Mouse (Mus musculus) heart, postnatal 0 days (tissue): ENCODE results near the gene Taco1. TPM values are rescaled to one million over a fixed set of nuclear protein-coding genes. Genes with fewer than 3 reads are reported as not detected.
A peak's percentile ranks its signal among the peaks of the same experiment; 100 is the strongest.

Experiments used
- ATAC-seq: fragments of 200-750 bp; cut with Nextera tagmentation; 2 replicates; pipeline ENCODE4 v1.8.0; 2017; ENCODE audit warnings: low read depth, moderate number of reproducible peaks, moderate library complexity; ENCODE audit not compliant: insufficient read depth
- DNase-seq: peaks from one replicate; pipeline ENCODE4 v3.0.0-alpha.2; 2016; ENCODE audit warnings: low spot score
- H3K27ac ChIP-seq: fragments of 300-500 bp; sonication (generic); 2 replicates; pipeline ENCODE4 v1.5.1; 2014; ENCODE audit warnings: low read depth, mild to moderate bottlenecking
- H3K27me3 ChIP-seq: fragments of 300-500 bp; sonication (generic); 2 replicates; pipeline ENCODE4 v1.6.1; 2014; ENCODE audit warnings: low read length, mixed read lengths; ENCODE audit not compliant: control insufficient read depth, insufficient read depth
- H3K36me3 ChIP-seq: fragments of 300-500 bp; sonication (generic); replicated peaks from 2 replicates; pipeline ENCODE4 v1.6.1; 2014; ENCODE audit warnings: low read length, mixed read lengths; ENCODE audit not compliant: control insufficient read depth, insufficient read depth
- H3K4me1 ChIP-seq: fragments of 300-500 bp; sonication (generic); 2 replicates; pipeline ENCODE4 v1.6.1; 2014; ENCODE audit warnings: antibody characterized with exemption; ENCODE audit not compliant: control insufficient read depth, insufficient read depth
- H3K4me2 ChIP-seq: fragments of 300-500 bp; sonication (generic); 2 replicates; pipeline ENCODE4 v1.6.1; 2014; ENCODE audit warnings: low read depth, mild to moderate bottlenecking, low read length, moderate library complexity
- H3K4me3 ChIP-seq: fragments of 300-500 bp; sonication (generic); 2 replicates; pipeline ENCODE4 v1.5.1; 2014; ENCODE audit warnings: low read depth, low read length
- H3K9ac ChIP-seq: fragments of 300-500 bp; sonication (generic); replicated peaks from 2 replicates; pipeline ENCODE4 v1.6.1; 2014; ENCODE audit warnings: low read depth, low read length, mixed read lengths
- H3K9me3 ChIP-seq: fragments of 300-500 bp; sonication (generic); replicated peaks from 2 replicates; pipeline ENCODE4 v1.6.1; 2016; ENCODE audit warnings: low read length; ENCODE audit not compliant: control insufficient read depth
- CTCF ChIP-seq: IDR thresholded peaks from 2 replicates; pipeline ENCODE4 v1.5.1; 2016; ENCODE audit warnings: antibody characterized with exemption, control low read depth, low read depth
- EP300 ChIP-seq: IDR thresholded peaks from 2 replicates; pipeline ENCODE4 v1.6.1; 2016; ENCODE audit warnings: antibody characterized with exemption, low read depth
- WGBS: fragments of 180-500 bp; shearing (Covaris S2); extraction: QIAGEN DNeasy Blood & Tissue Kit; methylation state at CpG from one replicate; pipeline ENCODE4 v1.1.7; 2014; 5-methylcytosine and 5-hydroxymethylcytosine counted together
- polyA plus RNA-seq: library from polyadenylated mRNA; unstranded; fragments of >200 nt; fragmentation: Nextera tagmentation; extraction: Ambion mirVana; gene quantifications from 2 replicates; pipeline ENCODE4 v1.2.1, GENCODE M21; 2015
- total RNA-seq: library from RNA; depleted of rRNA; stranded (reverse); fragments of >200 nt; gene quantifications from 2 replicates; pipeline ENCODE4 v1.2.3, GENCODE M21; 2014; ENCODE audit warnings: low replicate concordance

The Taco1 gene
- total and polyA plus RNA-seq, 2 experiments from 2014 or later = 17.4 to 40.6 TPM

- 1% methylated on average over 69 of the region's 69 CpGs for WGBS
- TF ChIP-seq EP300 (no peak), CTCF (peak; percentile 64)
Observed at GRCm38 (mm10) chr11:106083708-106084701, 18.1 kb downstream of the Taco1 start, which contains the start of gene Map3k3. Gene Map3k3 (plus strand): TSS chr11:106084613.

GRCm38 (mm10) chr11:106084911-106085561 is 19.2 kb downstream of the Taco1 start:
- peak; percentile 70 for ATAC-seq
- Histone ChIP-seq H3K4me3 (peak overlapping the region; percentile 95), H3K36me3 (no peaks in the 10 kb centered on the region), H3K9ac (peak overlapping the region; percentile 93), H3K9me3 (no peaks in the 10 kb centered on the region), H3K27ac (peak overlapping the region; percentile 98), H3K4me1 (peaks cover 6% of the 10 kb centered on the region; the same call in 1 of the 2 replicates), H3K27me3 (no peaks in the 10 kb centered on the region), H3K4me2 (peak overlapping the region; percentile 67)
- DNase-seq = peak; percentile 69
- no peak for TF ChIP-seq EP300
- TF ChIP-seq CTCF = no peak
- WGBS = under 1% methylated on average over 57 of the region's 61 CpGs

More at GRCm38 (mm10) chr11:106083708-106084701, 18.1 kb downstream of the Taco1 start, which contains the start of gene Map3k3:
- peak; percentile 96 for ATAC-seq
- Histone ChIP-seq H3K4me2 (peak within 1 kb of the TSS; percentile 90), H3K9ac (peak within 1 kb of the TSS; percentile 93), H3K27ac (peak within 1 kb of the TSS; percentile 98), H3K27me3 (no peaks in the 10 kb centered on the region), H3K9me3 (no peaks in the 10 kb centered on the region), H3K36me3 (no peaks in the 10 kb centered on the region), H3K4me1 (peaks cover 6% of the 10 kb centered on the region; the same call in 1 of the 2 replicates), H3K4me3 (peak within 1 kb of the TSS; percentile 95)
- peak; percentile 100 for DNase-seq

GRCm38 (mm10) chr11:106098223-106098622 is 32.4 kb downstream of the Taco1 start:
- H3K9ac ChIP-seq = no peak overlapping the region
- DNase-seq (peak; percentile 61), ATAC-seq (peak; percentile 79)
- no peaks in the 10 kb centered on the region for H3K27me3 ChIP-seq
- H3K4me1 ChIP-seq = peaks cover 4% of the 10 kb centered on the region; the same call in 1 of the 2 replicates
- peaks cover 7% of the 10 kb centered on the region; the same call in 1 of the 2 replicates for H3K36me3 ChIP-seq
- no peaks in the 10 kb centered on the region for H3K9me3 ChIP-seq
- TF ChIP-seq CTCF = no peak
- 0 out of 2 replicates have a peak, but pooled peaks have one; percentile 32 for TF ChIP-seq EP300
- H3K27ac ChIP-seq = peak overlapping the region; percentile 74
- 35% methylated on average over 1 of the region's 1 CpGs for WGBS
- H3K4me2 ChIP-seq = 0 out of 2 replicates have a peak overlapping the region, but pooled peaks have one; percentile 25
- H3K4me3 ChIP-seq = no peak overlapping the region

- H3K4me3 ChIP-seq = no peak overlapping the region
- TF ChIP-seq EP300 (no peak), CTCF (no peak)
- peaks cover 4% of the 10 kb centered on the region; the same call in 1 of the 2 replicates for H3K4me1 ChIP-seq
- H3K36me3 ChIP-seq = peaks cover 13% of the 10 kb centered on the region; the same call in 1 of the 2 replicates
- H3K4me2 ChIP-seq = no peak overlapping the region
- H3K27ac ChIP-seq = no peak overlapping the region
- DNase-seq (no peak), ATAC-seq (no peak)
- WGBS = 83% methylated on average over 3 of the region's 3 CpGs
- H3K27me3 ChIP-seq = no peaks in the 10 kb centered on the region
- no peaks in the 10 kb centered on the region for H3K9me3 ChIP-seq
- no peak overlapping the region for H3K9ac ChIP-seq
Observed at GRCm38 (mm10) chr11:106102866-106103265, 37.0 kb downstream of the Taco1 start.

- no peak for TF ChIP-seq CTCF
- no peak for TF ChIP-seq EP300
- Histone ChIP-seq H3K9ac (no peak overlapping the region), H3K4me3 (no peak overlapping the region), H3K36me3 (peaks cover 19% of the 10 kb centered on the region), H3K27me3 (no peaks in the 10 kb centered on the region), H3K27ac (no peak overlapping the region), H3K4me2 (no peak overlapping the region), H3K9me3 (no peaks in the 10 kb centered on the region), H3K4me1 (no peaks in the 10 kb centered on the region)
- ATAC-seq (no peak), DNase-seq (no peak)
- WGBS = 82% methylated on average over 8 of the region's 8 CpGs
Observed at GRCm38 (mm10) chr11:106106047-106106587, 40.3 kb downstream of the Taco1 start.
